Mouse (Mus musculus) lung, adult 2 months (tissue): ENCODE results near the gene Samd14.

Source experiments
- CTCF ChIP-seq: fragments of 200-500 bp; IDR thresholded peaks from 2 replicates; pipeline ENCODE4 v1.5.1; 2011; ENCODE audit warnings: mild to moderate bottlenecking, low read length, control low read depth; ENCODE audit not compliant: insufficient read depth
- POLR2A ChIP-seq: fragments of 200-500 bp; IDR thresholded peaks from 2 replicates; pipeline ENCODE4 v1.6.1; 2011; ENCODE audit warnings: low read depth, mild to moderate bottlenecking, control low read depth, low read length, borderline replicate concordance; ENCODE audit errors: extremely low read depth

DNA sequence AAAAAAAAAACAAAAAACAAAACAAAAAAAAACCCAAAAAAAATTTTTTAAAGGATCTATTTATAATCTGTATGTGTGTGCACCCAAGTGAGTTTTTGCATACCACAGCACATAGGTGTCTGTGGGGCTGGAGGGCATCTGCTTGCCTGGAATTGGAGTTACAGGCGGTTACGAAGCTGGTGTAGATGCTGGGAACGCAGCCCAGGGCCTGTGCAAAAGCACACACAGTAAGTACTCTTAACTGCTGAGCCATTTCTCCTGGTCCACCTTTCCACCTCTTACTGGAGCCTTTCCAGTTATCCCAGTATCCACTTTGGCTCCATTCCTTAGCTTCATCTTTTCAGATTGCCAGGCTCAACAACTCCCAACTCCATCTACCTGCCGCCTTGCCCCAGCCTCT, 33.4 kb downstream of the Samd14 start:
- TF ChIP-seq CTCF (no peak), POLR2A (no peak)
